Mouse (Mus musculus) cortical plate, adult 2 months (tissue): ENCODE data around the gene Ephb6.

Experiments
- CTCF ChIP-seq: fragments of 200-500 bp; IDR thresholded peaks from 2 replicates; pipeline ENCODE4 v1.5.1; 2011; ENCODE audit warnings: mild to moderate bottlenecking, control low read depth, low read length; ENCODE audit not compliant: insufficient read depth; ENCODE audit errors: extremely low read depth
- POLR2A ChIP-seq: fragments of 200-500 bp; IDR thresholded peaks from 2 replicates; pipeline ENCODE4 v1.6.1; 2011; ENCODE audit warnings: mild to moderate bottlenecking, low read length, control low read depth; ENCODE audit not compliant: insufficient read depth; ENCODE audit errors: extremely low read depth

GRCm38 (mm10) chr6:41560273-41560672 lies 45.0 kb upstream of the Ephb6 start:
- TF ChIP-seq POLR2A (no peak), CTCF (no peak)
